Mouse (Mus musculus) heart, postnatal 0 days (tissue): ENCODE measurements around the gene A430005L14Rik.

ENCODE experiments used
- CTCF ChIP-seq: IDR thresholded peaks from 2 replicates; pipeline ENCODE4 v1.5.1; 2016; ENCODE audit warnings: antibody characterized with exemption, control low read depth, low read depth
- EP300 ChIP-seq: IDR thresholded peaks from 2 replicates; pipeline ENCODE4 v1.6.1; 2016; ENCODE audit warnings: antibody characterized with exemption, low read depth

- no peak for TF ChIP-seq EP300
- TF ChIP-seq CTCF: no peak
Measured at GRCm38 (mm10) chr4:153975292-153975662, 18.2 kb downstream of the A430005L14Rik start.
